7 mouse cellular contexts compared by ENCODE assay signal in the genomic region with DNA sequence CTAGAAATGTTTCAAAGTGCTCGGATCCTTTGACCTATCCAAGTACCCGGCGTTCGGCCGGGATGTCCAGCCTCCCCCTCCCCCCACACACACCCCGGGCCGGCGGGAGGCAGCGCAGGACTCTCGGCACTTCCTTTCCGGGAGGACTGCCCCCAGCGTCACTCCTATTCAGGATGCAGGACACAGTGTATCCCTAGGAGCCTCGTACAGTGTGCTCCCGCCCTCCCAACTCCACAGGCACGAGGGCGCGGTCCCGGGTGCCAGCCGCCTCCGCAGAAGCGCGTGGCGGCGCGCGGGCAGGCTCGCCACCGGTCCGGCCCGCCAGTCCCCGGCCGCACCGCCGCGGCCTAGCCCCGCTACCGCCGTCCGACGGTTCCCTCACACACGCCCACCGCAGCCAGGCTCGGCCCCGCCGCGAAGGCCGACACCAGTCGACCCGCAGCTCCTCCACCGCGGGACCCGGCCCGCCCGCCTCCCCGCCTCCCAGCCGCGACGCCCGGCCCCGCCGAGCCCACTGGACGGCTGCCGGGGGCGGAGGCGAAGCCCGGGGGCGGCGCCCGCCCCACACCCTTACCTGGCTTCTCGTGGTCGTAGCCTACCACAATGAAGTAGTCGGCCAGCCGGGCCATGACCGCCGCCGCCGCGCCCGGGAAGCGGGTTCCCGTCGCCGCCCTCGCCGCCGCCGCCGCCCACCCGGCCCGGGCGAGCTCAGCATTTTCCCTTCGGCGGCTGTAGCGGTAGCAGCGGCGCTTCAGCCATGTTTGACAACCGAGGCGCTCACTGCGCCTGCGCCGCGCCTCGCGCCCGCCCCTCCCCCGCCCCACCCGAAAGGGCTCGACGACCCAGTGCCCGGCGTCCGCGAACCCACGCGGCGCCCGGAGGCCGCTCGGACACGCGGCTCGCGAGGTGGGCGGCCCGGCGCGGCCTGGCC. TPM values are rescaled to one million over a fixed set of nuclear protein-coding genes. Genes with fewer than 3 reads are reported as not detected.
A peak's percentile ranks its signal among the peaks of the same experiment; 100 is the strongest.
DNase-seq lines count a peak whose midpoint lies in the region; ATAC-seq and TF ChIP-seq lines count a peak whose summit lies in the region.

A gene (minus strand): TSS at position 790 of the 931 bp plus-strand sequence.

- H3K4me3 ChIP-seq in intestine, postnatal 0 days (ENCODE audit: low read depth, low read length), result peak within 1 kb of the TSS; percentile 77
- H3K4me3 ChIP-seq in limb, embryonic 10.5 days, result peak within 1 kb of the TSS; percentile 94
- H3K4me3 ChIP-seq in midbrain, embryonic 13.5 days (replicated peaks), result peak within 1 kb of the TSS; percentile 95

- no peaks in the 10 kb centered on the region for H3K9me3 ChIP-seq in intestine, postnatal 0 days (ENCODE audit: control insufficient read depth)
- H3K9me3 ChIP-seq in limb, embryonic 10.5 days (replicated peaks), result no peaks in the 10 kb centered on the region
- H3K9me3 ChIP-seq in midbrain, embryonic 13.5 days, result no peaks in the 10 kb centered on the region

- H3K4me1 ChIP-seq in intestine, postnatal 0 days (replicated peaks; ENCODE audit: control insufficient read depth, insufficient read depth, low read length), result peaks cover 10% of the 10 kb centered on the region
- H3K4me1 ChIP-seq in limb, embryonic 10.5 days, result peaks cover 19% of the 10 kb centered on the region
- peaks cover 30% of the 10 kb centered on the region for H3K4me1 ChIP-seq in midbrain, embryonic 13.5 days (replicated peaks)

- ATAC-seq in intestine, postnatal 0 days, result peak; percentile 87
- peak; percentile 95 for ATAC-seq in midbrain, embryonic 13.5 days

- WGBS in intestine, postnatal 0 days, result under 1% methylated on average over 119 of the region's 127 CpGs
- under 1% methylated on average over 115 of the region's 127 CpGs for WGBS in limb, embryonic 10.5 days
- under 1% methylated on average over 100 of the region's 127 CpGs for WGBS in midbrain, embryonic 13.5 days

- peak within 1 kb of the TSS; percentile 100 for H3K27ac ChIP-seq in intestine, postnatal 0 days (ENCODE audit: low read depth, low read length)
- peak within 1 kb of the TSS; percentile 98 for H3K27ac ChIP-seq in limb, embryonic 10.5 days
- H3K27ac ChIP-seq in midbrain, embryonic 13.5 days, result peak within 1 kb of the TSS; percentile 98

- peak within 1 kb of the TSS; percentile 96 for H3K4me2 ChIP-seq in intestine, postnatal 0 days (replicated peaks; ENCODE audit: low read depth)
- peak within 1 kb of the TSS; percentile 81 for H3K4me2 ChIP-seq in midbrain, embryonic 13.5 days (replicated peaks)

- peak; percentile 40; the same call in 1 of the 2 replicates for TF ChIP-seq CTCF in intestine, postnatal 0 days (IDR thresholded peaks at IDR 0.05; ENCODE audit: low read depth)

- no peaks in the 10 kb centered on the region for H3K36me3 ChIP-seq in intestine, postnatal 0 days (ENCODE audit: control insufficient read depth, insufficient read depth)
- H3K36me3 ChIP-seq in limb, embryonic 10.5 days, result no peaks in the 10 kb centered on the region
- no peaks in the 10 kb centered on the region for H3K36me3 ChIP-seq in midbrain, embryonic 13.5 days

- H3K27me3 ChIP-seq in intestine, postnatal 0 days (replicated peaks; ENCODE audit: control insufficient read depth, insufficient read depth, low read length), result no peaks in the 10 kb centered on the region
- 0 out of 2 replicates have a peak, but pooled peaks cover 4% of the 10 kb centered on the region for H3K27me3 ChIP-seq in limb, embryonic 10.5 days (ENCODE audit: low read depth, poor library complexity, severe bottlenecking)
- peaks cover 12% of the 10 kb centered on the region for H3K27me3 ChIP-seq in midbrain, embryonic 13.5 days

- H3K9ac ChIP-seq in intestine, postnatal 0 days (ENCODE audit: low read depth, low read length), result peak within 1 kb of the TSS; percentile 93
- peak within 1 kb of the TSS; percentile 94 for H3K9ac ChIP-seq in midbrain, embryonic 13.5 days (replicated peaks)

- peak; percentile 77 to 78 for DNase-seq in adrenal gland, adult 18-20 months (ENCODE audit: low spot score in 2 of 2)
- DNase-seq in embryo, embryonic 11 days, result peak; percentile 91
- DNase-seq in gonadal fat pad, adult 2 months (ENCODE audit: low read depth), result no peak
- DNase-seq in limb, embryonic 10.5 days (ENCODE audit: low spot score), result peak; percentile 96
- DNase-seq in spleen, postnatal 10 days (ENCODE audit: low spot score in 2 of 2), result peak; percentile 45 to 54

RNA-seq across cellular contexts. Expression of the gene that starts here (rescaled TPM):
- total RNA-seq in adrenal gland, adult 18-20 months (2021), result 10 to 100 TPM; 32.7 to 36.6 TPM
- 26.8 and 27.6 TPM in 2 replicates for polyA plus RNA-seq in gonadal fat pad, adult 2 months (2012; rRNA removed)
- polyA plus RNA-seq in intestine, postnatal 0 days (2015; fragmentation: Nextera tagmentation; extraction: Ambion mirVana), result 17.9 and 19.3 TPM in 2 replicates
- 26.8 and 28.7 TPM in 2 replicates for polyA plus RNA-seq in limb, embryonic 10.5 days (2016; fragmentation: Nextera tagmentation; extraction: Ambion mirVana)
- 57.6 and 63.2 TPM in 2 replicates for polyA plus RNA-seq in midbrain, embryonic 13.5 days (2015; fragmentation: Nextera tagmentation; extraction: Ambion mirVana)
